Mouse (Mus musculus) adrenal gland, postnatal 14 days (tissue): ENCODE measurements around the gene Dip2b. TPM values are rescaled to one million over a fixed set of nuclear protein-coding genes. Genes with fewer than 3 reads are reported as not detected.
"Not testable (repeated sequence)": the region's sequence is repeated elsewhere in the genome, so short reads cannot be mapped to it uniquely, and the experiment has no call there.

Experiments
- DNase-seq: peaks from one replicate; pipeline ENCODE4 v3.0.0; 2021; ENCODE audit warnings: mixed read lengths
- total RNA-seq: library from RNA; stranded (reverse); gene quantifications from 2 replicates; pipeline ENCODE4 v1.2.3, GENCODE M21; 2021

Dip2b gene
- total RNA-seq, 1 experiment from 2014 or later: 18.5 TPM

- DNase-seq: no peak
These were observed 186.9 kb downstream of the Dip2b start for GRCm38 (mm10) chr15:100225381-100225780.

GRCm38 (mm10) chr15:100225891-100226290 is 187.4 kb downstream of the Dip2b start:
- no peak for DNase-seq

DNA sequence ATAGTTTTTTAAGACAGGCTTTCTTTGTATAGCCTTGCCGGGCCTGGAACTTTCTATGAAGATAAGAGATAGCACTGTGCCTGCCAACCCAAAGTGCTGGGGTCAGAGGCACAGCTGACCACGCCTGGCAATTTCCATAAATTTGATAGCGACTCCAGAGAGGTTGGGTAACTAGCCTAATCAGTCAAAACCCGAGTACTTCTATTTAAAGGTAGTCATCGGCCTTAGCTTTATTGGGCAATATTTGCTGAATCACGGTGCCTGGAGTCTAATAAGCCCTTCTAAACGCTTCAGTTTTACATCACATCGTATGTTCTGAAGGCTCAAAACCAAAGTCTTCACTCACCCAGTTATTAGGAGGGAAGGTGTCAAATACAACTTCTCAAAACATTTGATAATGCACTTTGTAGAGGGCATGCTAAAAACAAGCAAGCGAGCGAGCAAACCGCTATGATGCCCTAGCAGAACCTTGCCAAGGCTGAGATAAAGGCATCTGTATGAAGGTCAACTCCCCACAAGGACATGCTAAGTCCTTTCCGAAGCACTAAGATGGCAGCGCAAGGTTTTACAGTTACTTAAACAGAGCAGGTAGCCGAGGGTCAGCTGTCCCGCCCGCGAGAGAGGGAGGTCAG is 188.7 kb downstream of the Dip2b start:
- DNase-seq: peak; percentile 63

DNA sequence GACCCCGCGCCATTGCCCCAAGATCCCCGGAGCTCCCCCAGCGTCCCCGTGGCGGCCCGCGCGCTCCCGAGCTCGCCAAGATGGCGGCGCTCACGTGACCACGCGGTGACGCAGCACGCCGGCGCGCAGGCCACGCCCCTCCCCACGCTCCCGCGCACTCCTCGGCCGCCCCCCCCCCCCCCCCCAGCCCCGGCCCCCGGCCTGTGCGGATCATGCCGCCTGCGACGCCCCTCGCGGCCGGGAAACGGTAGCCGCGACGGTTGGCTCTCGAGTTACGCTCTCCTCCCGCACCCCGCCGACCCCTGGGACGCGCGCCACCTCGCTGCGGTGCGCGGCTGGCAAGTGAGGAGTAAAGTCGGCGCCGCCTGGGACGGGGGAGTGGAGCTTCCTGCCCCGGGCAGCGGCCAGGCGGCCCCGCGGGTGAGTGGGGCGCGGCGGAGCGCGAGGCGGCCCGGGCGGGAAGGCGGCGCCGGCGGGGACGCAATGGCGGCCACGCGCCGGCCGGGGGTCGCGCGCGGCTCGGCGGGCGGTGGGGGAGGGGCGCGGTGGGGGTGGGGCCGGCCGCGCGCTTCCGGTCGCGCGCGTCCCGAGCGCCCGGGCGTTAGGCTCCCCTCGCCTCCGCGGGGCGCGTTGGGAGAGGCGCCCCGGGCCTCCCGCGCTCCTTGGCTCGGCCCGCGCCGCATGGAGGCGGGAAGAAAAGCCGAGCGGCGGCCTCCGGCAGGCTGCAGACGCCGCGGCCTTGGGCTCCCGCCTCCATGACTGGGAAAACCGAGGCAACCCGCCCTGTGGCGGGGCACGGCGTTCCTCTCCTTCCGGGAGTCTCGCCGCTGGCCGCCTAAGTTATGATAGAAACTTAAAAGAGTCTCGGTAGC is 189.4 kb downstream of the Dip2b start, which contains the start of gene Atf1:
TSS of gene Atf1 (plus strand) at position 157 of the 872 bp plus-strand sequence.
- peak; percentile 96 for DNase-seq

- no peak for DNase-seq
These were observed 190.3 kb downstream of the Dip2b start for GRCm38 (mm10) chr15:100228535-100229336.

DNA sequence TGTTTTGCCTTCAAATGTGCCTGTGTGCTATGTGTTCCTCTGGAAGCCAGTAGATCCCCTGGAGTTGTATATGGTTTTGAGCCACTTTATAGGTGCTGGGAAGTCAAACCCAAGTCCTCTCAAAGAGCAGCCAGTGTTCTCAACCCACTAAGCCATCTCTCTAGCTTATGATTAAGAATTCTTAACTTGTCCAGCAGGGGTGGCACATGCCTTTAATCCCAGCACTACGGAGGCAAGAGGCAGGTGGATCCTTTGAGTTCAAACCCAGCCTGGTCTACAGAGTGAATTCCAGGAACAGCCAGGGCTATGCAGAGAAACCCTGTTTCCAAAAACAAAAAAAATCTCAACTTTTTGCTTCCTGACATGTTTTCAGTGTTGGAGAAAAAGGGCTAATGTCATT is 192.2 kb downstream of the Dip2b start:
- no peak for DNase-seq

- DNase-seq: no peak
These were observed 193.4 kb downstream of the Dip2b start for GRCm38 (mm10) chr15:100231616-100232525.

GRCm38 (mm10) chr15:100235208-100235965 is 196.9 kb downstream of the Dip2b start:
- no peak for DNase-seq

DNA sequence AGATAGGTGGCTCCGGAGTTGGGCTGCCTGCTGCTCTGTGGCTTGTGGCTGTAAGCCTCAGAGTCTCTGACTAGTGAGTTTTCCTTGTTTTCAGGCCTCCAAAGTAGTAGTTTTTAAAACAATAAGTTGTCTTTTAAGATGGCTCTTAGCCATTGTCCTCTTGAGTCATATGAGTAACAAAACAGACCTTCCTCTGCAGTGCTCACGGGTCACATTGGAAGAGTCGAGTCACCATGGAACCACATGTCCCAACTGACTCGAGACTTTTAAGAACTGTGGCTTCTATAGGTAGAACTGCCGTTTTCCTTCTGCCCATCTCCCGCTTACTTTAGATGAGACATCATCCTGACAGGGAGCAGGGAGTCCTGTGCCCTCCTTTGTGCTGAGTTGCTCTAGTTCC is 198.5 kb downstream of the Dip2b start:
- DNase-seq: no peak

DNA sequence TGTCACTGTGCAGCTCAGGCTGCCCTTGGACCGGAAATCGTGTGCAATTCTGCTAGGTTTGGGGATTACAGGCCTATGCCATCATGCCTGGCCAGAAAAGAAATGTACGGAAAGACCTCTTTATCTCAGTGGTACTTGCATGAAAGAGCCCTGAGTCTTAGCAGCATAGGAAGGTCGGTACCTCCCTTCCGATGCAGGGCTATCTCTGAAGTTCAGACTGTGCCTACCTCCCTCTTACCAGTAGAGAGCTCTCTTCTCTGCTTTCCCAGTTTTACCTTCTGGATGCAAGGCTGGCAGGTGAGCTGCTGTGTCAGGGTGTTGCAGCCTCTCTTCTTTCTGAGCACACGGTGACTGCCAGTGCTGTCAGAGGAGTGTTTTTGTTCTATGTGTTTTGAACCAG is 203.3 kb downstream of the Dip2b start:
- no peak for DNase-seq

GRCm38 (mm10) chr15:100245951-100246350 is 207.5 kb downstream of the Dip2b start:
- DNase-seq: peak; percentile 31

DNA sequence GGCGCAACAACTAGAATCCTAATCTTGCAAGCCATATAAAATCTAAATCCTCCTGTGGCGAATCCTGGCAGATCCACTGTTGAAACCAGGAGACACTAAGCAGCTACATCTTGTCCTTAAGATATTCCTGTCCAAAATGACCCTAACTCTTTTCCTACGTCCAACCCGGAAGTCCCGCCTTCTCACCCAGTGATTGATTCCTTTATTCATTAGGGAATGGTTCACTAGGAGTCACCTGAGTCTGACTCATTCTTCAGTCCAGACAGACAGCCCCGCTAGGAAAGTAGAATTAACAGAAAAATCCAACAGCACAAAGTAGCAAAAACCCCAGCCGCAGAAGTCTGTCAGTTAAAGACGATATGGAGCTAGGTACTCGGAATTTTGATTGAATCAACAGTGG is 208.8 kb downstream of the Dip2b start:
- DNase-seq: no peak

- no peak for DNase-seq
These were observed 210.4 kb downstream of the Dip2b start for GRCm38 (mm10) chr15:100248665-100249433.

GRCm38 (mm10) chr15:100251153-100251780 is 212.8 kb downstream of the Dip2b start:
- DNase-seq: no peak

DNA sequence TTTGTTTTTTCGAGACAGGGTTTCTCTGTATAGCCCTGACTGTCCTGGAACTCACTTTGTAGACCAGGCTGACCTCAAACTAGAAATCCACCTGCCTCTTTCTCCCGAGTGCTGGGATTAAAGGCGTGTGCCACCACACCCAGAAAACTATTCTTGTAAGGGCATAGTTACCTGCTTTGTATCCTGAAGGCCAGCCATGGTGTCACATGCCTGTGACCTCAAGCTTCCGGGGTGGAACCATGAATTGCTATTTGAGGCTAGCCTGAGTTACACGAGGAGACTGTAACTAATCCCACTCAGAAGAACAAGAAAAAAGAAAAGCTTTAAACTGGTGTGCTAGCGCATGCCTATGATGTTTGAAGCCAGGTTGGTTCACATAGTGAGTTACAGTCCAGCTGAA is 217.9 kb downstream of the Dip2b start:
- no peak for DNase-seq

- no peak for DNase-seq
These were observed 218.8 kb downstream of the Dip2b start for GRCm38 (mm10) chr15:100257305-100257704.

GRCm38 (mm10) chr15:100258646-100259425 is 220.4 kb downstream of the Dip2b start:
- no peak for DNase-seq

DNA sequence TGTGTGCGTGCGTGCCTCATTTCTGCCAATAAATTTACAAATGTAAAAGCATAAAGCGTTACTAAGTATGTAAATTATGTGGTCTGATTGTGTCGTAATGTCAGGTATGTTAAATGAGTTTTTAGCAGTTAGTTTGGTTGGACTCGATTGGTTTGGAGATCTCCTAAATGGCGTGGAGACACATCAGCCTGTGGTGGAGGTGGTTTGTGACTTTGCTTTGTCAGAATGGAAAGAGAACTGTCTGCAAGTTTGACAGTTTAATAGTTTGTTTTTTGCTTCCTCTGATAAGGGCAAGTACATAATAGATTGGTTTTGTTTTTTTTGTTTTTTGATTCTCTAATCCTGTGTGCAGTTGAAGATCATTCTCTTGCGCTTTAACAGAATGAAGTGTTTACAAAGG is 221.9 kb downstream of the Dip2b start:
- not testable (repeated sequence) for DNase-seq
